Mouse (Mus musculus) large intestine, adult 2 months (tissue): ENCODE results near the gene Cryab. TPM values are rescaled to one million over a fixed set of nuclear protein-coding genes. Genes with fewer than 3 reads are reported as not detected.

Experiments
- DNase-seq: peaks from one replicate; pipeline ENCODE4 v3.0.0-alpha.2; 2012; ENCODE audit warnings: low read depth, low spot score
- whole genome bisulfite sequencing: fragments of 180-500 bp; shearing (Covaris S2); methylation state at CpG from one replicate; pipeline ENCODE4 v1.1.7; 2018; 5-methylcytosine and 5-hydroxymethylcytosine counted together
- polyA plus RNA-seq: library from polyadenylated mRNA; depleted of rRNA; stranded (reverse); fragments of >200 nt; gene quantifications from 2 replicates; pipeline ENCODE4 v1.2.3, GENCODE M21; 2012; rRNA removed

The Cryab gene
- polyA plus RNA-seq = 53.5 and 62.6 TPM in 2 replicates

GRCm38 (mm10) chr9:50751323-50751722 lies at the start of gene Cryab:
Gene Cryab, plus strand, starts transcription at chr9:50751325.
- DNase-seq = no peak
- WGBS = 80% methylated on average over 22 of the region's 22 CpGs

GRCm38 (mm10) chr9:50704907-50705306 lies 46.2 kb upstream of the Cryab start:
- WGBS = 33% methylated on average over 6 of the region's 6 CpGs
- no peak for DNase-seq

- DNase-seq = no peak
- 32% methylated on average over 2 of the region's 2 CpGs for WGBS
Observed at GRCm38 (mm10) chr9:50709108-50709507, 42.0 kb upstream of the Cryab start.

- DNase-seq = no peak
- WGBS = 78% methylated on average over 4 of the region's 4 CpGs
Observed at GRCm38 (mm10) chr9:50711337-50711736, 39.8 kb upstream of the Cryab start.

GRCm38 (mm10) chr9:50714188-50714587 lies 36.9 kb upstream of the Cryab start:
- WGBS = 20% methylated on average over 4 of the region's 4 CpGs
- no peak for DNase-seq

- DNase-seq = no peak
- 77% methylated on average over 4 of the region's 4 CpGs for WGBS
Observed at GRCm38 (mm10) chr9:50718878-50719277, 32.2 kb upstream of the Cryab start.

- 38% methylated on average over 12 of the region's 12 CpGs for WGBS
- DNase-seq = no peak
Observed at GRCm38 (mm10) chr9:50721061-50721460, 30.1 kb upstream of the Cryab start.

GRCm38 (mm10) chr9:50722451-50722911 lies 28.6 kb upstream of the Cryab start:
- no peak for DNase-seq
- 73% methylated on average over 8 of the region's 8 CpGs for WGBS

GRCm38 (mm10) chr9:50723406-50723805 lies 27.7 kb upstream of the Cryab start:
- DNase-seq = no peak

GRCm38 (mm10) chr9:50724147-50724546 lies 27.0 kb upstream of the Cryab start:
- WGBS = 87% methylated on average over 2 of the region's 2 CpGs
- DNase-seq = no peak

More at GRCm38 (mm10) chr9:50723406-50723805, 27.7 kb upstream of the Cryab start:
- 10% methylated on average over 7 of the region's 7 CpGs for WGBS

GRCm38 (mm10) chr9:50724661-50725330 lies 26.3 kb upstream of the Cryab start:
- DNase-seq = no peak
- WGBS = 47% methylated on average over 3 of the region's 3 CpGs

- no peak for DNase-seq
- WGBS = 73% methylated on average over 8 of the region's 8 CpGs
Observed at GRCm38 (mm10) chr9:50725921-50726590, 25.1 kb upstream of the Cryab start.

- no peak for DNase-seq
- 29% methylated on average over 30 of the region's 30 CpGs for WGBS
Observed at GRCm38 (mm10) chr9:50727171-50727924, 23.8 kb upstream of the Cryab start.

- whole genome bisulfite sequencing = under 1% methylated on average over 45 of the region's 45 CpGs
- no peak for DNase-seq
Observed at GRCm38 (mm10) chr9:50727925-50728651, 23.0 kb upstream of the Cryab start.

GRCm38 (mm10) chr9:50729600-50729999 lies 21.5 kb upstream of the Cryab start:
- WGBS = 55% methylated on average over 4 of the region's 4 CpGs
- no peak for DNase-seq

- WGBS = 53% methylated on average over 4 of the region's 4 CpGs
Observed at GRCm38 (mm10) chr9:50732560-50732959, 18.6 kb upstream of the Cryab start.

GRCm38 (mm10) chr9:50734989-50735388 lies 16.1 kb upstream of the Cryab start:
- peak; percentile 35 for DNase-seq
- WGBS = under 1% methylated on average over 9 of the region's 9 CpGs

More at GRCm38 (mm10) chr9:50732560-50732959, 18.6 kb upstream of the Cryab start:
- no peak for DNase-seq

GRCm38 (mm10) chr9:50738914-50739870 lies 11.9 kb upstream of the Cryab start, which contains the start of gene Dixdc1:
Gene Dixdc1, minus strand, starts transcription at chr9:50739517.
- WGBS = 11% methylated on average over 36 of the region's 36 CpGs
- DNase-seq = peak; percentile 73
